In genomic region chr19:8706132-8706667, GRCm38 (mm10) we compare ENCODE assay signal across 27 mouse cellular contexts. TPM values are rescaled to one million over a fixed set of nuclear protein-coding genes. Genes with fewer than 3 reads are reported as not detected.
DNase-seq lines count a peak whose midpoint lies in the region; ATAC-seq lines count a peak whose summit lies in the region.
"Had no signal": no experiment of that assay in that cellular context is flagged by ENCODE, and none has a peak within 500 bp of the region (broad histone marks: within the 10 kb centered on the region; RNA-seq: fewer than 3 reads in every experiment).

No protein-coding gene starts in this region.

- 83% methylated on average over 7 of the region's 7 CpGs for WGBS in intestine, embryonic 16.5 days
- WGBS in intestine, embryonic 15.5 days: 76% methylated on average over 7 of the region's 7 CpGs
- WGBS in liver, embryonic 16.5 days (ENCODE audit: insufficient replicate concordance): 74% methylated on average over 7 of the region's 7 CpGs

- peak; percentile 69 for DNase-seq in 3T3-L1 (ENCODE audit: low read depth, low spot score)
- peak; percentile 69 for DNase-seq in NIH3T3 (ENCODE audit: low read depth)
- no peak for DNase-seq in ovary, postnatal 14 days (ENCODE audit: low spot score)
- no peak for DNase-seq in right cerebral cortex, postnatal 25 days
- DNase-seq: adrenal gland, postnatal 14 days; cerebellum, adult 11 months; cerebellum, postnatal 10 days; heart, adult 18-20 months; heart, postnatal 36 days; lung, adult 2 months; lung, postnatal 36 days; right cerebral cortex, postnatal 4 days; thymus, postnatal 14 days had no signal

- H3K4me3 ChIP-seq in intestine, embryonic 16.5 days (ENCODE audit: low read length): no peak overlapping the region
- H3K4me3 ChIP-seq in intestine, embryonic 15.5 days (replicated peaks): no peak overlapping the region
- H3K4me3 ChIP-seq in liver, embryonic 16.5 days (ENCODE audit: low read depth, low read length): no peak overlapping the region
- H3K4me3 ChIP-seq: embryonic facial prominence, embryonic 13.5 days; limb, embryonic 12.5 days; midbrain, embryonic 12.5 days had no signal

- peaks cover 16% of the 10 kb centered on the region for H3K4me1 ChIP-seq in intestine, embryonic 16.5 days (ENCODE audit: control insufficient read depth, insufficient read depth, low read length)
- H3K4me1 ChIP-seq in intestine, embryonic 15.5 days (replicated peaks): peaks cover 17% of the 10 kb centered on the region
- H3K4me1 ChIP-seq in liver, embryonic 16.5 days (ENCODE audit: control insufficient read depth, low read depth, low read length): peaks cover 38% of the 10 kb centered on the region

- H3K9ac ChIP-seq in intestine, embryonic 16.5 days (ENCODE audit: low read depth, low read length): no peak overlapping the region
- H3K9ac ChIP-seq in intestine, embryonic 15.5 days: no peak overlapping the region
- no peak overlapping the region for H3K9ac ChIP-seq in liver, embryonic 16.5 days (ENCODE audit: low read depth, low read length)
- H3K9ac ChIP-seq: embryonic facial prominence, embryonic 13.5 days; hindbrain, embryonic 14.5 days; limb, embryonic 12.5 days; midbrain, embryonic 12.5 days had no signal

- no peaks in the 10 kb centered on the region for H3K9me3 ChIP-seq in intestine, embryonic 16.5 days (ENCODE audit: control insufficient read depth, low read length)
- no peaks in the 10 kb centered on the region for H3K9me3 ChIP-seq in intestine, embryonic 15.5 days
- no peaks in the 10 kb centered on the region for H3K9me3 ChIP-seq in liver, embryonic 16.5 days (replicated peaks; ENCODE audit: control insufficient read depth, low read length)
- H3K9me3 ChIP-seq: embryonic facial prominence, embryonic 13.5 days; limb, embryonic 12.5 days; midbrain, embryonic 12.5 days had no signal

- H3K27ac ChIP-seq in intestine, embryonic 16.5 days (ENCODE audit: low read length): no peak overlapping the region
- H3K27ac ChIP-seq in intestine, embryonic 15.5 days: no peak overlapping the region
- 0 out of 2 replicates have a peak overlapping the region, but pooled peaks have one; percentile 8 for H3K27ac ChIP-seq in liver, embryonic 16.5 days (ENCODE audit: low read length)
- H3K27ac ChIP-seq: embryonic facial prominence, embryonic 13.5 days; hindbrain, embryonic 14.5 days; midbrain, embryonic 12.5 days had no signal

- no peak overlapping the region for H3K4me2 ChIP-seq in intestine, embryonic 16.5 days (ENCODE audit: low read depth, low read length)
- no peak overlapping the region for H3K4me2 ChIP-seq in intestine, embryonic 15.5 days (replicated peaks)
- H3K4me2 ChIP-seq in liver, embryonic 16.5 days (ENCODE audit: low read depth, low read length): no peak overlapping the region
- H3K4me2 ChIP-seq: embryonic facial prominence, embryonic 13.5 days; hindbrain, embryonic 14.5 days; limb, embryonic 12.5 days; midbrain, embryonic 12.5 days had no signal

- H3K27me3 ChIP-seq in intestine, embryonic 16.5 days (replicated peaks; ENCODE audit: control insufficient read depth, insufficient read depth, low read length): no peaks in the 10 kb centered on the region
- no peaks in the 10 kb centered on the region for H3K27me3 ChIP-seq in intestine, embryonic 15.5 days (replicated peaks)
- no peaks in the 10 kb centered on the region for H3K27me3 ChIP-seq in liver, embryonic 16.5 days (ENCODE audit: control insufficient read depth, insufficient read depth, low read depth, low read length)
- H3K27me3 ChIP-seq: embryonic facial prominence, embryonic 13.5 days; limb, embryonic 12.5 days; midbrain, embryonic 12.5 days had no signal

- ATAC-seq in intestine, embryonic 16.5 days: 0 out of 2 replicates have a peak, but pooled peaks have one; percentile 3
- no peak for ATAC-seq in intestine, embryonic 15.5 days
- no peak for ATAC-seq in liver, embryonic 16.5 days (ENCODE audit: low read depth)
- no peak for ATAC-seq in megakaryocyte-erythroid progenitor cell, adult 5-6 weeks (replicated peaks; ENCODE audit: low FRiP score, low TSS enrichment, poor library complexity, severe bottlenecking)
- ATAC-seq: activated CD4-positive, CD25-positive, alpha-beta regulatory T cell, adult 4 months; forebrain, embryonic 16.5 days had no signal

- H3K36me3 ChIP-seq in intestine, embryonic 16.5 days (ENCODE audit: control insufficient read depth, insufficient read depth, low read length): peaks cover 24% of the 10 kb centered on the region; the same call in 1 of the 2 replicates
- H3K36me3 ChIP-seq in intestine, embryonic 15.5 days: peaks cover 32% of the 10 kb centered on the region
- H3K36me3 ChIP-seq in liver, embryonic 16.5 days (ENCODE audit: control insufficient read depth, insufficient read depth): peaks cover 48% of the 10 kb centered on the region

RNA-seq across cellular contexts. Expression of gene Slc3a2, which starts 17.0 kb away (rescaled TPM):
- polyA plus RNA-seq in intestine, embryonic 16.5 days (2015; fragmentation: Nextera tagmentation; extraction: Ambion mirVana): 211 and 225 TPM in 2 replicates
- polyA plus RNA-seq in intestine, embryonic 15.5 days (2015; fragmentation: Nextera tagmentation; extraction: Ambion mirVana): 161 and 163 TPM in 2 replicates
- polyA plus RNA-seq in liver, embryonic 16.5 days (2015; fragmentation: Nextera tagmentation; extraction: Ambion mirVana): 133 and 137 TPM in 2 replicates
- total RNA-seq in megakaryocyte-erythroid progenitor cell, adult 5-6 weeks (2014; fragmentation: Nextera tagmentation): 67.5 and 74.7 TPM in 2 replicates
- 70.1 and 93.9 TPM in 2 replicates for total RNA-seq in megakaryocyte-erythroid progenitor cell, adult 5-6 weeks (2017)

RNA-seq across cellular contexts. Expression of gene Wdr74, which starts 29.4 kb away (rescaled TPM):
- 78.1 and 88.7 TPM in 2 replicates for polyA plus RNA-seq in intestine, embryonic 16.5 days (2015; fragmentation: Nextera tagmentation; extraction: Ambion mirVana)
- 77.3 and 88.5 TPM in 2 replicates for polyA plus RNA-seq in intestine, embryonic 15.5 days (2015; fragmentation: Nextera tagmentation; extraction: Ambion mirVana)
- polyA plus RNA-seq in liver, embryonic 16.5 days (2015; fragmentation: Nextera tagmentation; extraction: Ambion mirVana): 40.0 and 48.3 TPM in 2 replicates
- total RNA-seq in megakaryocyte-erythroid progenitor cell, adult 5-6 weeks (2014; fragmentation: Nextera tagmentation): 193 and 207 TPM in 2 replicates
- total RNA-seq in megakaryocyte-erythroid progenitor cell, adult 5-6 weeks (2017): 142 TPM in 2 replicates

RNA-seq across cellular contexts. Expression of gene 1700092M07Rik, which starts 34.3 kb away (rescaled TPM):
- 0.91 and 1.6 TPM in 2 replicates for polyA plus RNA-seq in intestine, embryonic 16.5 days (2015; fragmentation: Nextera tagmentation; extraction: Ambion mirVana)
- polyA plus RNA-seq in intestine, embryonic 15.5 days (2015; fragmentation: Nextera tagmentation; extraction: Ambion mirVana): 1.8 TPM in 2 replicates
- 0.45 and 0.63 TPM in 2 replicates for polyA plus RNA-seq in liver, embryonic 16.5 days (2015; fragmentation: Nextera tagmentation; extraction: Ambion mirVana)
- 2.0 TPM in 1 of 2 replicates, not detected in the other for total RNA-seq in megakaryocyte-erythroid progenitor cell, adult 5-6 weeks (2014; fragmentation: Nextera tagmentation)
- 3.8 and 6.5 TPM in 2 replicates for total RNA-seq in megakaryocyte-erythroid progenitor cell, adult 5-6 weeks (2017)
- total RNA-seq: heart, postnatal 36 days had no signal
- polyA plus RNA-seq: activated CD4-positive, CD25-positive, alpha-beta regulatory T cell, adult 4 months; heart, embryonic 14.5 days; large intestine, adult 2 months; lung, adult 2 months had no signal

RNA-seq across cellular contexts. Expression of gene Stx5a, which starts 35.0 kb away (rescaled TPM):
- polyA plus RNA-seq in intestine, embryonic 16.5 days (2015; fragmentation: Nextera tagmentation; extraction: Ambion mirVana): 120 and 124 TPM in 2 replicates
- 119 and 121 TPM in 2 replicates for polyA plus RNA-seq in intestine, embryonic 15.5 days (2015; fragmentation: Nextera tagmentation; extraction: Ambion mirVana)
- 57.8 and 59.8 TPM in 2 replicates for polyA plus RNA-seq in liver, embryonic 16.5 days (2015; fragmentation: Nextera tagmentation; extraction: Ambion mirVana)
- 74.7 and 80.4 TPM in 2 replicates for total RNA-seq in megakaryocyte-erythroid progenitor cell, adult 5-6 weeks (2014; fragmentation: Nextera tagmentation)
- total RNA-seq in megakaryocyte-erythroid progenitor cell, adult 5-6 weeks (2017): 35.5 and 43.5 TPM in 2 replicates

RNA-seq across cellular contexts. Expression of gene Chrm1, which starts 42.6 kb away (rescaled TPM):
- polyA plus RNA-seq in intestine, embryonic 16.5 days (2015; fragmentation: Nextera tagmentation; extraction: Ambion mirVana): 1.2 TPM in 2 replicates
- 0.64 and 1.1 TPM in 2 replicates for polyA plus RNA-seq in intestine, embryonic 15.5 days (2015; fragmentation: Nextera tagmentation; extraction: Ambion mirVana)
- 0.02 TPM in 1 of 2 replicates, not detected in the other for polyA plus RNA-seq in liver, embryonic 16.5 days (2015; fragmentation: Nextera tagmentation; extraction: Ambion mirVana)
- total RNA-seq in megakaryocyte-erythroid progenitor cell, adult 5-6 weeks (2014; fragmentation: Nextera tagmentation): not detected in 2 replicates
- not detected in 2 replicates for total RNA-seq in megakaryocyte-erythroid progenitor cell, adult 5-6 weeks (2017)
- total RNA-seq: gastrocnemius, adult 18-20 months; heart, postnatal 36 days; neutrophil, adult 5-6 weeks had no signal
- polyA plus RNA-seq: activated CD4-positive, CD25-positive, alpha-beta regulatory T cell, adult 4 months had no signal

Comparison
In these comparisons a context has a peak if more than half of its experiments do, and no peak if none do; other contexts are left out.
1. DNase-seq: peak in 3T3-L1 (single experiment) and NIH3T3 (single experiment); none in ovary, postnatal 14 days (single experiment) and right cerebral cortex, postnatal 25 days (single experiment).